Mouse (Mus musculus) CH12F3 (cell line): ENCODE data around the gene Ttc33.

Experiments used
- in situ Hi-C: fragments of 300-500 bp; cut with MboI; formaldehyde crosslinking; loops from 2 replicates; pipeline ENCODE4 v1.14.3; 2020; ENCODE audit warnings: low sequenced_read_pairs

Ttc33 gene

DNA sequence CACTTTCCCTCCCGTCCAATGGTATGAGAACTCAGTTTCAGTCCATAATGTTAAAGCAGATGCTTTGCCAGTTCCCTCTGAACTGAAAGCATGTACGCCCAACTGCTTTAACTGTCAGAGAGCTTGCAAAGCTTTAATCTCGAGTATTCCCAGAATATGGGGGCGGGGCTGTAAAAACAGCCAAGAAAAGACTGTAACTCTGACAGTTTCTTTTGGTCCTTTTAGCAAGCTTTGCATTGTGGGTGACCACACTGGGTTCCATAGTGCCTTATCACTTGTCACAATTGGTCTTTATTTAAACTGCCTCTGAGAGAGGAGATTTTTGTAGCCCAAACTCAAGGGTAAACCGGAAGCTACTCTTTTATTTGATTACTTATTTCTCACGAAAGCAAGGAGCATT is 54.6 kb downstream of the Ttc33 start:
- in situ Hi-C loops = loop anchor here (5.0 to 10.0 kb wide), 3 partner anchors 672 to 965 kb away; no protein-coding TSS in a partner anchor

DNA sequence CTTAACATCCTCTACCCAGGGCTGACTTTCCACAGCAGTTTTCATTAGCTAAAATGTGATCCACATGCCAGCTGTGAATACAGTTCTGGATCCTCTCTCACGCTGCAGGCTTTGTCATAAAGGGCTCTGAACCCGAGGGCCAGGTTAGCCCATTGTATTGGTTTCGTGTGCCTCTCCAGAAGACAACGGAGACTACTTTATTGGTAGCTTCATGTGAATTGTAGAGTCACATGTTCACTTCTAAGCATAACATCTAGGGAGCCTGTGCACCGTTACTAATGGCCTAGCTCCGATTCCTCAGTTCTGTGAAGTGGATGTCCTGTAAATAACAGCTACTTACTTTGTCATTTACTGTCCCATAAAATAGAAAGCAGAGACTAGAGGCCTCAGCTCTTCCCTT is 55.0 kb downstream of the Ttc33 start:
- in situ Hi-C loops = loop anchor here (5.0 kb wide), 1 partner anchor 672 kb away; no protein-coding TSS in a partner anchor

DNA sequence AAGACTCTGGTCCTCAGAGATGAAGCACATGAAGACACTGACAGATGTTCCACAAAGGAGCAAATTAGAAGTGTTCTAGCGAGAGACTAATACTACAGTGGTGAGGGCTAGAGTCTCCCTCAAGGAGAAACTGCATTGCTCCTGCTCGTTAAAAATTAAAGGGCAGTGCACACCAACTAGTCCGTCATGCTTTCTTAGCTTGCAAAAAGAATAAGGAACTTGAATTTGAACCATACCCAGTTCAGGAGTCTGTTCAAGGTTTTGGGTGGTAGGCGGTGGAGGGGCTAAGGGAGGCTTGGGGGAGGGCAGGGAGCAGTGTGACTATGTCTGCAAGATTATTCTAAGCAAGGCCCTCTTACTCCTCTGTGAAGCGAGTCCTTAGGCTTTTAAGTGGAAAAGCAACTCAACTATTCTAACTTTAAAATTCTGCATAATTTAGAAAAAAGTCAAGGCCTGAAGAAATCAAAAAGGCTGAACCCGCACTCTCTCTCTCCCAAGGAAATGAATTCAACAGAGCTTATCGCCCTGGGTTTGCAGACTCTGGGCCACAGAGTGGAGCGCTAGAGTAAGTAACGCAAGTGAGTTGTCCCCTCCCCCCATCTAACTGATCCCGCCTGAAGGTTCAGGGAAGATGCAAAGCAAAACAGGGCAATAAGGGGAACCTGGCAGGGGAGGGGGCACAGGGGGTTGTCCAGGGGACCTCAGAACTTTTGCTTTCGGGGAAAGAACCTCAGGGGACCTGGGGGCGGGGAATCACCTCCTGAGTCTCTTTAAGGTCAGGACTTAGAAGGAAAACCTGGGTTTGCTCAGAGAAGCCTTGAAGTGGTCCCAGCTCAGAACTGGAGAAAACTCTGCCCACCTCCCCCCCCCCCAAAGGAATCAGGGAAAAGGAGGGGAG is 56.2 kb downstream of the Ttc33 start:
- in situ Hi-C loops = loop anchor here (5.0 kb wide), 1 partner anchor 671 kb away; no protein-coding TSS in a partner anchor

DNA sequence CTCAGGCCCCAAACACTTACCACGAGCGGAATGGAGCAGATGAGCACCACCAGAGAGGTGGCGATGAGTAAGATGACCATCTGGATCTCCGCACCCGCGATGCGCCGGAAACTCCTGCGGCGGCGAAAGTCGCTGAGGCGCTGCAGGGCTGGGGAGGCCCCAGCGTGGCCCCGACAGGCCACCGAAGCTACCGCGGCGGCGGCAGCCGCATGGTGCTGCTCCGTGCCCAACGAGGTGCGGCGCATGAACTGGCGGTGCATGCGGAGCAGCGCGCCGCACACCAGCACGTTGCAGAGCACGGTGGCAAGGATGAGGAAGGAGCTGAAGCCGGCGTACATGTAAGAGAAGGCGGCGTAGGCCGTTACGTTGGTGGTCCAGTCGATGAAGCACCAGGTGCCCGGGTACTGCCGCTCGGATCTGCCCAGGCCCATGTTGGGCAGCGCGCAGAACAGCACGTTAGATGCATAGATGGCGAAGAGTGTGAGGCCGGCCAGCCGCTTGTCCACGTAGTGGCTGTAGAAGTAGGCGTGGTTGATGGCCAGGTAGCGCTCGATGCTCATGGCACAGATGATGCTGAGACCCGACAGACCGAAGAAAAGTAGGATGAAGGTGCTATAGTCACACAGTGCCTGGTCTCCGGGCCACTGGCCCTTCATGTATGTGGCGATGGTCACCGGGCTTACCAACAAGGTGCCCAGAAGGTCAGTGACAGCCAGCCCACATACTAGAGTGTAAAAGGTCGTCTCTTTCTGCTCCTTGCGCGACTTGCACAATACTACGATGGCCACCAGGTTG is 57.1 kb downstream of the Ttc33 start:
- in situ Hi-C loops = loop anchor here (5.0 kb wide), 1 partner anchor 670 kb away; no protein-coding TSS in a partner anchor

GRCm38 (mm10) chr15:5243036-5243958 is 58.0 kb downstream of the Ttc33 start:
- in situ Hi-C loops = loop anchor here (5.0 kb wide), 1 partner anchor 669 kb away; no protein-coding TSS in a partner anchor

GRCm38 (mm10) chr15:5243959-5244905 is 58.9 kb downstream of the Ttc33 start, which contains the start of gene Ptger4:
Gene Ptger4 (minus strand): TSS chr15:5244187.
- in situ Hi-C loops = loop anchor here (5.0 kb wide), 1 partner anchor 668 kb away; no protein-coding TSS in a partner anchor

GRCm38 (mm10) chr15:5250182-5250581 is 64.9 kb downstream of the Ttc33 start:
- in situ Hi-C loops = no loop called here

DNA sequence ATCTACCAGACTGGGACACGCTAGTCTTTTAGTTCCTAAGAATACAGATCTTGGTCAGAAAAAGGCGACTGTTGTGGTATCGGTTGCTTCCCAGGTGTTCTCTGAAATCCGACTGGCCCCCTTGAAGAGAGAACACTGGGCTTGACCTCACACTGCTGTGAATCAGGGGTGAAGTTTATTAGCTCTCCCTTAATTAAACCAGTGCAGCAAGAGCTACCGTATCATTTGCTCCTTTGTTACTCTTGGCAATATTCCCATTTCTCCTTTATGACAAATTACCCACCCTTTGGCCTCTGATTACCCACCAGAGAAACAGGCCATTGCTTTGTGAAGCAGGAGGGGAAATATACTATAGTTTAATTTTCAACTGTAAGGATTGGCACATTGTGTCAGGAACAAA is 74.9 kb downstream of the Ttc33 start:
- in situ Hi-C loops = no loop called here

- in situ Hi-C loops = no loop called here
Measured at GRCm38 (mm10) chr15:5261004-5261403, 75.7 kb downstream of the Ttc33 start.

DNA sequence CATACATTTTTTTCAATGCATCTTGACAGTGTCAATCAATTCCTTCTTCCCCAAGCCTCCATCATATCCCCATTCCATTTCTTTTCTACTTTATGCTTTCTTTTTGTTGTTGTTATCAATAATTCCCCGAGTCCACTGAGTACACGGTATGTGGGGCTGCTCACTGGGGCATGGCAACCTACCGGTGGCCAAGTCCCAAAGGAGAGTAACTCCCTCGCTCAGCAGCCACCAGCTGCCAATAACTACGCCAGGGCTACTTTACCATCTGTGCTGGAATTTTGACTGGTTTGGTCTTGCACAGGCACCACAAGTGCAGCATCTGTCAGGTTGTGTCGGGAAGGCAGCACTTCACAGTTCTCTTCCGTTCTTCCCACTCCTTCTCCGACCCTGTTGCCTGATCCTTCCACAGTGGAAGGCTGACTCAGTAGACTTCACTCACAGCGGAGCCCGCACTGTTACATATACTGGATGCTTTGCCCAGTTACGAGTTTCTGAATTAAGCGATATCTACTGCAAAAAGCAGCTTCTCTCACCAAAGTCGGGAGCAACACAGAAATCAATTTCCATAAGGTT is 76.9 kb downstream of the Ttc33 start:
- in situ Hi-C loops = no loop called here

DNA sequence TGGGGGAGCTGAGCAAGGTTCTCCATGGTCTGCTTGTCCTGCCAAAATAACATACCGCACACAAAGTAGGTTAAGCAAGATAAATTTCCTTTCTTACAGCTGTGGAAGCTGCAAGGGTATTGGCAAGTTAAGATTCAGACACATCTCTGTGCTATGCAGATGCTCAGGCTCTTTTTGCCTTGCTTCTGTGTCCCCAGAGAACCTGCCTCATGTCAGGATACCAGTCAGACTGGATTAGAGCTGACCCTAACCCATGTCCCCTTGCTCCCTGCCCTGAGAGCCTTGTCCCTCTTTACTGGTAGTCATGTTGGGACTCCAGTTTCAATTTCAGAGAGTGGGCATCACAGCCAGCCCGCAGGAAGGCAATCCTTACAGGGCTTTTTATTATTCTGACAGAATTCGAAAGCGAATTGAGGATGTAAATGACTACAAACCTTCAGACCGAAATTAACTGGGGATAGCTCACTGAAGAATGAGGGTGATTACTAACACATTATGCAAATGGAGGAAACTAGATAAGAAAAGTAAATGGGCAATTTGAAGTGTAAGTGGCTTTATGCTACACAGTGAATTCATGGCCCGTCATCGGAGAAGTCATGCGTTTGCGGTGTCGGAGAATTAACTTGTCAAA is 77.7 kb downstream of the Ttc33 start:
- in situ Hi-C loops = no loop called here

DNA sequence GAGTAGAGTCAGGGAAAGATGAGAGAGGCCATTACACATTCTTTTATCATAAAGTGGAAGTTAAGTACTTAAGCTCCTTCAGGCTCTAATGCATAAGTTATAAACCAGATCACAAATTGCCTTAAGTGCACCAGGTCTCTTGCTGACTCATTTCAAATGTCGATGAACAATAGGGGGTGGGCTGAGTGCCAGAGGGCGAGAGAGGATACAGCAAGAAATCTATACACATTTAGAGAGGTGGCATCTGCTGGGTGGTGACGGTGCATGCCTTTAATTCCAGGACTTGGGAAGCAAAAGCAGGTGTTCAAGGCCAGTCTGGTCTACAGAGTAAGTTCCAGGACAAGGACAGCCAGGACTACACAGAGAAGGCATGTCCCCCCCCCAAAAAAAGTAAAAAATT is 80.8 kb downstream of the Ttc33 start:
- in situ Hi-C loops = no loop called here
